In genomic region chr14:87754744-87755143, GRCm38 (mm10) we compare ENCODE assay signal across 17 mouse cellular contexts.
DNase-seq lines count a peak whose midpoint lies in the region; ATAC-seq and TF ChIP-seq lines count a peak whose summit lies in the region.
"Had no signal": no experiment of that assay in that cellular context is flagged by ENCODE, and none has a peak within 500 bp of the region (broad histone marks: within the 10 kb centered on the region; RNA-seq: fewer than 3 reads in every experiment).

No protein-coding gene starts in this region.

- H3K4me1 ChIP-seq in heart, embryonic 12.5 days (replicated peaks), result peaks cover 5% of the 10 kb centered on the region; the same call in 1 of the 2 replicates
- no peaks in the 10 kb centered on the region for H3K4me1 ChIP-seq in liver, embryonic 11.5 days (replicated peaks; ENCODE audit: control insufficient read depth, insufficient read depth, low read length)
- H3K4me1 ChIP-seq in liver, postnatal 0 days (ENCODE audit: insufficient read depth), result no peaks in the 10 kb centered on the region
- H3K4me1 ChIP-seq in forebrain, embryonic 16.5 days (replicated peaks; ENCODE audit: control insufficient read depth, insufficient read depth, low read length), result peaks cover 4% of the 10 kb centered on the region; the same call in 1 of the 2 replicates
- H3K4me1 ChIP-seq in midbrain, embryonic 16.5 days (ENCODE audit: control insufficient read depth, insufficient read depth, low read length), result no peaks in the 10 kb centered on the region
- H3K4me1 ChIP-seq: embryonic facial prominence, embryonic 13.5 days; limb, embryonic 12.5 days; liver, embryonic 15.5 days had no signal

- no peak for TF ChIP-seq EP300 in liver, postnatal 0 days (IDR thresholded peaks at IDR 0.05; ENCODE audit: low read depth)

- H3K9me3 ChIP-seq in heart, embryonic 12.5 days (replicated peaks), result no peaks in the 10 kb centered on the region
- no peaks in the 10 kb centered on the region for H3K9me3 ChIP-seq in liver, embryonic 11.5 days (ENCODE audit: control insufficient read depth, low read length)
- no peaks in the 10 kb centered on the region for H3K9me3 ChIP-seq in liver, postnatal 0 days (ENCODE audit: low read length)
- H3K9me3 ChIP-seq in forebrain, embryonic 16.5 days (ENCODE audit: control insufficient read depth, low read length), result no peaks in the 10 kb centered on the region
- H3K9me3 ChIP-seq in midbrain, embryonic 16.5 days (replicated peaks; ENCODE audit: control insufficient read depth, low read length, poor library complexity, severe bottlenecking), result no peaks in the 10 kb centered on the region
- H3K9me3 ChIP-seq: embryonic facial prominence, embryonic 13.5 days; G1E; limb, embryonic 12.5 days; liver, embryonic 15.5 days had no signal

- no peaks in the 10 kb centered on the region for H3K27me3 ChIP-seq in heart, embryonic 12.5 days (replicated peaks)
- H3K27me3 ChIP-seq in liver, embryonic 11.5 days (replicated peaks; ENCODE audit: control insufficient read depth, insufficient read depth, low read length), result no peaks in the 10 kb centered on the region
- no peaks in the 10 kb centered on the region for H3K27me3 ChIP-seq in liver, postnatal 0 days (ENCODE audit: insufficient read depth, low read length)
- H3K27me3 ChIP-seq in forebrain, embryonic 16.5 days (replicated peaks; ENCODE audit: control insufficient read depth, insufficient read depth, low read length), result no peaks in the 10 kb centered on the region
- no peaks in the 10 kb centered on the region for H3K27me3 ChIP-seq in midbrain, embryonic 16.5 days (ENCODE audit: control insufficient read depth, insufficient read depth, low read depth, low read length)
- H3K27me3 ChIP-seq: embryonic facial prominence, embryonic 13.5 days; limb, embryonic 12.5 days; liver, embryonic 15.5 days had no signal

- intact Hi-C loops in left cerebral cortex, postnatal 25 days (cut with DNase I), result no loop called here

- H3K9ac ChIP-seq in heart, embryonic 12.5 days, result no peak overlapping the region
- no peak overlapping the region for H3K9ac ChIP-seq in liver, embryonic 11.5 days (ENCODE audit: low read depth, low read length)
- no peak overlapping the region for H3K9ac ChIP-seq in liver, postnatal 0 days (replicated peaks)
- H3K9ac ChIP-seq in forebrain, embryonic 16.5 days (replicated peaks; ENCODE audit: low read depth, low read length), result no peak overlapping the region
- H3K9ac ChIP-seq in midbrain, embryonic 16.5 days (ENCODE audit: low read depth, low read length), result no peak overlapping the region
- H3K9ac ChIP-seq: embryonic facial prominence, embryonic 13.5 days; limb, embryonic 12.5 days; liver, embryonic 15.5 days had no signal

- H3K4me3 ChIP-seq in heart, embryonic 12.5 days, result no peak overlapping the region
- no peak overlapping the region for H3K4me3 ChIP-seq in liver, embryonic 11.5 days (ENCODE audit: low read depth, low read length)
- no peak overlapping the region for H3K4me3 ChIP-seq in liver, postnatal 0 days (ENCODE audit: low read depth, low read length)
- H3K4me3 ChIP-seq in forebrain, embryonic 16.5 days (replicated peaks; ENCODE audit: low read length), result no peak overlapping the region
- no peak overlapping the region for H3K4me3 ChIP-seq in midbrain, embryonic 16.5 days (ENCODE audit: low read depth, low read length)
- H3K4me3 ChIP-seq: embryonic facial prominence, embryonic 13.5 days; limb, embryonic 12.5 days; liver, embryonic 15.5 days had no signal

- DNase-seq in heart, adult 8-10 months (ENCODE audit: low spot score), result no peak
- DNase-seq in liver, embryonic 11.5 days (ENCODE audit: low spot score), result no peak
- DNase-seq in liver, postnatal 0 days, result no peak
- no peak for DNase-seq in left cerebral cortex, postnatal 25 days (ENCODE audit: low spot score in 2 of 2)
- DNase-seq: adrenal gland, postnatal 25 days; gastrocnemius, postnatal 10 days; kidney, adult 8-10 months; kidney, postnatal 36 days; lung, postnatal 36 days; thymus, adult 18-20 months had no signal

- no peak for TF ChIP-seq CTCF in liver, postnatal 0 days (IDR thresholded peaks at IDR 0.05; ENCODE audit: low read depth)

- H3K4me2 ChIP-seq in heart, embryonic 12.5 days, result no peak overlapping the region
- H3K4me2 ChIP-seq in liver, embryonic 11.5 days, result no peak overlapping the region
- H3K4me2 ChIP-seq in liver, postnatal 0 days (ENCODE audit: low read depth, low read length), result no peak overlapping the region
- H3K4me2 ChIP-seq in forebrain, embryonic 16.5 days (ENCODE audit: low read length), result no peak overlapping the region
- no peak overlapping the region for H3K4me2 ChIP-seq in midbrain, embryonic 16.5 days (ENCODE audit: low read length)
- H3K4me2 ChIP-seq: embryonic facial prominence, embryonic 13.5 days; limb, embryonic 12.5 days; liver, embryonic 15.5 days had no signal

- 6% methylated on average over 4 of the region's 4 CpGs for WGBS in heart, embryonic 12.5 days
- WGBS in liver, embryonic 11.5 days, result 20% methylated on average over 4 of the region's 4 CpGs
- WGBS in liver, postnatal 0 days (ENCODE audit: insufficient replicate concordance), result 30% methylated on average over 4 of the region's 4 CpGs
- 41% methylated on average over 4 of the region's 4 CpGs for WGBS in forebrain, embryonic 16.5 days
- WGBS in midbrain, embryonic 16.5 days, result 37% methylated on average over 4 of the region's 4 CpGs

- peak; percentile 39; the same call in 1 of the 2 replicates for ATAC-seq in heart, embryonic 12.5 days (ENCODE audit: insufficient number of reproducible peaks, low FRiP score)
- ATAC-seq in liver, embryonic 11.5 days (replicated peaks; ENCODE audit: low FRiP score), result 0 out of 2 replicates have a peak, but pooled peaks have one; percentile 43
- ATAC-seq in liver, postnatal 0 days, result no peak
- ATAC-seq in forebrain, embryonic 16.5 days, result peak; percentile 61
- ATAC-seq in midbrain, embryonic 16.5 days, result peak; percentile 88

- no peak overlapping the region for H3K27ac ChIP-seq in heart, embryonic 12.5 days (ENCODE audit: poor library complexity, severe bottlenecking)
- no peak overlapping the region for H3K27ac ChIP-seq in liver, embryonic 11.5 days (ENCODE audit: low read depth, low read length)
- H3K27ac ChIP-seq in liver, postnatal 0 days (ENCODE audit: low read depth), result no peak overlapping the region
- no peak overlapping the region for H3K27ac ChIP-seq in forebrain, embryonic 16.5 days (ENCODE audit: low read length)
- H3K27ac ChIP-seq in midbrain, embryonic 16.5 days (ENCODE audit: low read length), result no peak overlapping the region
- H3K27ac ChIP-seq: embryonic facial prominence, embryonic 13.5 days; limb, embryonic 12.5 days; liver, embryonic 15.5 days had no signal

- H3K36me3 ChIP-seq in heart, embryonic 12.5 days, result no peaks in the 10 kb centered on the region
- H3K36me3 ChIP-seq in liver, embryonic 11.5 days (ENCODE audit: control insufficient read depth, insufficient read depth, low read length), result no peaks in the 10 kb centered on the region
- no peaks in the 10 kb centered on the region for H3K36me3 ChIP-seq in liver, postnatal 0 days (replicated peaks; ENCODE audit: insufficient read depth, low read length)
- H3K36me3 ChIP-seq in forebrain, embryonic 16.5 days (ENCODE audit: control insufficient read depth, insufficient read depth), result no peaks in the 10 kb centered on the region
- no peaks in the 10 kb centered on the region for H3K36me3 ChIP-seq in midbrain, embryonic 16.5 days (ENCODE audit: control insufficient read depth, insufficient read depth, low read length)
- H3K36me3 ChIP-seq: embryonic facial prominence, embryonic 13.5 days; G1E; limb, embryonic 12.5 days; liver, embryonic 15.5 days had no signal
